Mouse (Mus musculus) right cerebral cortex, postnatal 25 days (tissue): ENCODE data around the gene Adora3.

Source experiments
- DNase-seq: peaks from one replicate; pipeline ENCODE4 v3.0.0; 2022

Adora3 gene

DNA sequence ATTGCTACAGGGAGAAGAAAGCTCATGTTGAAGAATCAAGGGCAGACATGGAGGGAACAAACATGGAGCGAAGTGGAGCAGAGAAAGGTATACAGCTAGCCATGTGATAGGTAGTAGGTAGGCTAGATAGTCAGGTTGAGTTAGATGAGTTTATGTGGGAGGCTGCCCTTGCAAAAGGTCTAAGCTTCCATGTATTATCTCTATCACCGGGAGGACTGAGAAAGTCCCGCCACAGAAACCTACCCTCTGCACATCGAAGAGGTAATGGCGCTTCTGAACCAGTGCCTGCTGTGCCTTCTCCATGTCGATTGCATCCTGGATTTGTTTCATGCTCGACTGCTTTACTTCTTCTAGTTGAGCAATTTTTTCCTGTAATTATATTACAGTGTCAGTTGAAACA is 80.7 kb downstream of the Adora3 start:
- DNase-seq = no peak

DNA sequence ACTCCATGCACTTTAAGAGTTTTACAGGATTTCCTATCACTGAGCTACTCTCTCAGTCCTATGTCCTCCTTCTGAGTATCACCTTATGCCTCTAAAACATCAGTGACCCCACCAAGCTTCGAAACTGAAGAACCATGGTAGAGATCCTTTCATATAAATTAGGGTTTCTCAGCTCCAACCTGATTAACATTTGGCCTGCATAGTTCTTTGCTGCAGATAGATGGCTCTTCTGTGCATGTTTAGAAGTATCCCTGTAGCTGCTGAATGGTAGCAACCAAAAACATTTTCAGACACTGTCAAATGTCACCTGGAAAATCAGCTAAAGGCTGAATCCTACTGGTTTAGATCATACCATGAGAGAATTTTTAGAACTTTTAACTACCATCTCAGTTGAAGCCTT is 86.6 kb downstream of the Adora3 start:
- no peak for DNase-seq

DNA sequence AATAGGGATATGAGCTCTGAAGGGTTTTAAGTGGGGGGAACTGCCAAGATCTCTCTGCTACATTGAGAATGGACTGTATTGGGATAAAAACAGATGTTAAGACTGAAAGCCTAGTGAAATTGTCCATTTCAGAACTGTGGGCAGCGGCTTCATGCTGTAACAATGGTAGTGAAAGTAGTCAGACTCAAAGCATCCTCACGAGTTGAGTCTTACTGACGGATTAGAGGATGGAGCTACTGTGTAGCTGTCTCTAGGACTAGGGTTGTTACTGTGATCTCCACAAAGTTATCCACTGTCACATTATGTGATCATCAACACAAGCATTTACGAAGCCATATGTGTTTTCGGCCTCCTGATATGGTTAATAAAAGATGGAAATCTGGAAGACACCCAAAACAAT is 87.5 kb downstream of the Adora3 start:
- no peak for DNase-seq
